Mouse (Mus musculus): ENCODE measurements around the gene Olfr221. TPM values are rescaled to one million over a fixed set of nuclear protein-coding genes. Genes with fewer than 3 reads are reported as not detected.
A peak's percentile ranks its signal among the peaks of the same experiment; 100 is the strongest.

The Olfr221 gene
- polyA plus RNA-seq, 1 experiment from 2014 or later = not detected

DNA sequence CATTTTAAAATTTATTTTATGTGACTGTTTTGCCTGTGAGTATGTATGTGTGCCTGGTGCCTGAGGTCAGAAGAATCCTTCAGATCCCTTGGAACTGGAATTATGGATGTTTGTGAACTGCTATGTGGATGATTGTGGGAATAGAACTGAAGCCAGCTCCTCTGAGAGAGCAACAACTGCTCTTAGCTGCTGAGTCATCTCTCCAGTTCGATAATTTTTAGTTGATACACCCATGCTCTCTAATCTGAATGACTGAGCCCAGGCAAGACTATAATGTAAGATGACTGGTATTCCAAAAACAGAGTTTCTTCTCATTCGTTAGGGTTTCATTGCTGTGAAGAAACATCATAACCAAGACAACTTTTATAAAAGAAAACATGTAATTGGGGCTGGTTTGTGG, 18.1 kb downstream of the Olfr221 start:
- Histone ChIP-seq H3K4me3 (replicated peaks; ENCODE audit: low read depth, low read length) (no peak overlapping the region), H3K9ac (ENCODE audit: low read depth, low read length) (no peak overlapping the region), H3K4me2 (ENCODE audit: low read length) (no peak overlapping the region), H3K27ac (no peak overlapping the region), H3K27me3 (ENCODE audit: insufficient read depth, low read length) (no peaks in the 10 kb centered on the region), H3K36me3 (ENCODE audit: insufficient read depth, low read length) (no peaks in the 10 kb centered on the region), H3K9me3 (replicated peaks; ENCODE audit: low read length) (no peaks in the 10 kb centered on the region), H3K4me1 (replicated peaks; ENCODE audit: insufficient read depth, low read length) (peaks cover 5% of the 10 kb centered on the region)
- DNase-seq (ENCODE audit: low spot score) (no peak), ATAC-seq (replicated peaks; ENCODE audit: low FRiP score, low read depth) (no peak)
- TF ChIP-seq CTCF (IDR thresholded peaks at IDR 0.05; ENCODE audit: low read depth) = no peak
- 85% methylated on average over 2 of the region's 2 CpGs for WGBS

DNA sequence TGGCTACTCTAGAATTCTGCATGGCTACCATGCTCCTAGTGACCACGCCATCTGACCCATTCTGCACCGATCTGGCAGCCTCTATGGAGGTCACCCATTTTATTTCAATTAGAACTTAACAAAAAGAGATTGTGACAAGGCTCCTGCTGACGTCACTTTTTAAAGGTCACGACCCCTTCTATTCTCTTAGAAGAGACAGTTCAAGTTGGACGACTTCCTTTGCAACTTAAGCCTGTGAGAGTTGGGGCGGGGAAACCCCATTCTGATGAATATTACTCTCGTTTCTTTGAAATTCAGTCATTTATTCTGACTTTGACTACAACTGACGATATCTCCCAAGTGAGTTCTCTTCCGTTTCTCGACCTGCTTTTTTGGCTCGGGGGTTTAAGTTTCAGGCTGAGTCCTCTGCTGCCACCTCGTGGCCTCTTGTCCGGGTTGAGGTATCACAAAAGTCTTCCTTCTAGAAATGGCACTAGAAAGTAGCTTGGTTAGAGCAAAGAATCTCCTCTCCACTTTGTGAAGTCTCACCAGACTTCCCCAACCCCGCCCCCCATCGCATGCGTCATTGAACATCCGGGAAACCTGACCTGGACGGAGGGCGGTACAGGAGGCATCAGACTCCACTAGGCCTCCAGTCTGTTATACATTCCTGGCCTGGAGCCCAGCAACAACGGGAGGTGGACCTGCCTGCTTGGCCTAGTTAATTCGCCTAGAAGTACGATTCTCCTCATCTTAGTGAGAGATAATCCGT, 19.4 kb downstream of the Olfr221 start:
- peaks cover 13% of the 10 kb centered on the region for H3K4me1 ChIP-seq (replicated peaks; ENCODE audit: insufficient read depth, low read length)
- no peaks in the 10 kb centered on the region for H3K36me3 ChIP-seq (ENCODE audit: insufficient read depth, low read length)
- peak overlapping the region; percentile 79 for H3K27ac ChIP-seq
- peak; percentile 97 for DNase-seq (ENCODE audit: low spot score)
- peak; percentile 88 for TF ChIP-seq CTCF (IDR thresholded peaks at IDR 0.05; ENCODE audit: low read depth)
- peak overlapping the region; percentile 2; the same call in 1 of the 2 replicates for H3K4me3 ChIP-seq (replicated peaks; ENCODE audit: low read depth, low read length)
- H3K9ac ChIP-seq (ENCODE audit: low read depth, low read length) = peak overlapping the region; percentile 31
- ATAC-seq (replicated peaks; ENCODE audit: low FRiP score, low read depth) = peak; percentile 61
- WGBS = 4% methylated on average over 23 of the region's 23 CpGs
- H3K4me2 ChIP-seq (ENCODE audit: low read length) = peak overlapping the region; percentile 51
- no peaks in the 10 kb centered on the region for H3K27me3 ChIP-seq (ENCODE audit: insufficient read depth, low read length)
- no peaks in the 10 kb centered on the region for H3K9me3 ChIP-seq (replicated peaks; ENCODE audit: low read length)

DNA sequence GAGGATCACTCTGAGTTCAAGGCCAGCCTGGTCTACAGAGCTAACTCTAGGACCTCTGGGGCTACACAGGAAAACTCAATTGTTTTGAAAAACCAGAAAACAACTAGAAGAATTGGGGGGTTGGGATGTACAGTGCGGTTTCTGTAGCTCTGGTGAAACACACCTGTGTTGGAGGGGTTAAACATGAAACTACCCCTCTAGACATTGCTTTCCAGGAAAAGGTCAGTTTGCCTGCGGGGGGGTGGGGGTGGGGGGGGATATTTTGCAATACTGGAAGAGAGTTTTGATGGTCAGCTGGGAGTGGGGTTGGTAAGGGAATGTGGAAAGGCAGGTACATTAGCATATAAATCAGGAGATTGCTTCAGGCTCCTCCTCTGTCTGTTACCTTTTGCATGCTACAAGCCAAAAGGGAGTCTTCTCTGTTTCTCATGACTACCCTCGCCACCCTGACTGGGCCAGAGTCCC, 20.0 kb downstream of the Olfr221 start:
- H3K4me1 ChIP-seq (replicated peaks; ENCODE audit: insufficient read depth, low read length) = peaks cover 15% of the 10 kb centered on the region
- H3K9me3 ChIP-seq (replicated peaks; ENCODE audit: low read length) = no peaks in the 10 kb centered on the region
- no peak for ATAC-seq (replicated peaks; ENCODE audit: low FRiP score, low read depth)
- DNase-seq (ENCODE audit: low spot score) = no peak
- H3K36me3 ChIP-seq (ENCODE audit: insufficient read depth, low read length) = no peaks in the 10 kb centered on the region
- TF ChIP-seq CTCF (IDR thresholded peaks at IDR 0.05; ENCODE audit: low read depth) = no peak
- no peaks in the 10 kb centered on the region for H3K27me3 ChIP-seq (ENCODE audit: insufficient read depth, low read length)
- WGBS = 63% methylated on average over 3 of the region's 3 CpGs
- H3K9ac ChIP-seq (ENCODE audit: low read depth, low read length) = no peak overlapping the region
- peak overlapping the region; percentile 79 for H3K27ac ChIP-seq
- peak overlapping the region; percentile 2; the same call in 1 of the 2 replicates for H3K4me3 ChIP-seq (replicated peaks; ENCODE audit: low read depth, low read length)
- peak overlapping the region; percentile 51 for H3K4me2 ChIP-seq (ENCODE audit: low read length)

DNA sequence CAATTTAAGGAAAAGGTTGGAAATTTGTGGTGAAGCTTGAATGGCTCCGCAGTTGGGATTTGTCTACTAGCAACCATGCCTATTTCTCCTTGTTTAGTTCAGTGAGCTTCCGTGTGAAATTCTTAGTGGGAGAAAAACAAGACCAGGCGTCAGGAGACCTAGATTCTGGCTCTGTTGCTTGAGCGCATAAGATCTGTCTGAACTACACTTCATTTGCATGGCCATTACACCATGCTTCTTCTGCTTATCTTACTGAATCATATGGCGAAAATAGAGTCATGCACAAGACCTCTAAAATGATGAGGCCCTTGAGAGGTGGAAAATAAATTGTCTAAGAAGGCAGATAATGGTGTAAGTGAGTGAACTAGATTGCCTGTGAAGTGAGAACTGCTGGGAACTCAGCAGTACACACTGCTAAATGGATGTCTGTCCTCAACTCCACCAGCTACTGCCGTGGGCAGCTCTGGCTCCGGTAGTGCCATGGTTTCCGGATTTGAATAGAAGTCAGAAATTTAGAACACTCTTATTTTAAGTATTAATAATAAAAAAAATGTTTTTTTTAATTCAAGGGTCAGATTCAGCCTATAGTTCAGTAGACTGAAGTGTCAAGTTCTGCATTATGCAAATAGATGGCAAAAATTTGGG, 20.6 kb downstream of the Olfr221 start:
- no peak overlapping the region for H3K9ac ChIP-seq (ENCODE audit: low read depth, low read length)
- peaks cover 20% of the 10 kb centered on the region for H3K4me1 ChIP-seq (replicated peaks; ENCODE audit: insufficient read depth, low read length)
- H3K27me3 ChIP-seq (ENCODE audit: insufficient read depth, low read length) = no peaks in the 10 kb centered on the region
- peak overlapping the region; percentile 100; the same call in 1 of the 2 replicates for H3K27ac ChIP-seq
- H3K4me3 ChIP-seq (replicated peaks; ENCODE audit: low read depth, low read length) = no peak overlapping the region
- H3K4me2 ChIP-seq (ENCODE audit: low read length) = 0 out of 2 replicates have a peak overlapping the region, but pooled peaks have one; percentile 74
- H3K36me3 ChIP-seq (ENCODE audit: insufficient read depth, low read length) = no peaks in the 10 kb centered on the region
- ATAC-seq (replicated peaks; ENCODE audit: low FRiP score, low read depth) (no peak), DNase-seq (ENCODE audit: low spot score) (no peak)
- no peaks in the 10 kb centered on the region for H3K9me3 ChIP-seq (replicated peaks; ENCODE audit: low read length)
- no peak for TF ChIP-seq CTCF (IDR thresholded peaks at IDR 0.05; ENCODE audit: low read depth)
- WGBS = 85% methylated on average over 8 of the region's 8 CpGs

DNA sequence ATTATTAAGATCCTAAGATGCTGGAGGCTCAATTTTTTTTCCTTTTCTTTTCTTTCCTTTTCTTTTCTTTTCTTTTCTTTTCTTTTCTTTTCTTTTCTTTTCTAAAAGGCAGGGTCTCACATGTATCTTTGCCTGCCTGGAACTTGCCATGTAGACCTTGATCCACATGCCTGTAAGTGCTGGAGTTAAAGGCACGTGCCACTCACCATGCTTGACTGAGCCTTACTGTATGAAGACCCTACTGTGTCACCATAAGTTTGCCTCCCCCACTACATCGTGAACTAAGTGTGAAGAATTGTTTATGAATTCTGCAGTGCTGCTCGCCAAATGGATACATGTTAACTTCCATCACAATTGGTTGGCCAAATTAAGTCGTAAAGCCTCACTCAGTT, 21.1 kb downstream of the Olfr221 start:
- H3K4me2 ChIP-seq (ENCODE audit: low read length) = peak overlapping the region; percentile 74
- no peak for DNase-seq (ENCODE audit: low spot score)
- no peak overlapping the region; the same call in 1 of the 2 replicates for H3K9ac ChIP-seq (ENCODE audit: low read depth, low read length)
- WGBS = 48% methylated on average over 4 of the region's 4 CpGs
- H3K27me3 ChIP-seq (ENCODE audit: insufficient read depth, low read length) = no peaks in the 10 kb centered on the region
- ATAC-seq (replicated peaks; ENCODE audit: low FRiP score, low read depth) = no peak
- H3K4me1 ChIP-seq (replicated peaks; ENCODE audit: insufficient read depth, low read length) = peaks cover 25% of the 10 kb centered on the region
- peak overlapping the region; percentile 100 for H3K27ac ChIP-seq
- no peak for TF ChIP-seq CTCF (IDR thresholded peaks at IDR 0.05; ENCODE audit: low read depth)
- H3K4me3 ChIP-seq (replicated peaks; ENCODE audit: low read depth, low read length) = no peak overlapping the region
- no peaks in the 10 kb centered on the region for H3K36me3 ChIP-seq (ENCODE audit: insufficient read depth, low read length)
- no peaks in the 10 kb centered on the region for H3K9me3 ChIP-seq (replicated peaks; ENCODE audit: low read length)

DNA sequence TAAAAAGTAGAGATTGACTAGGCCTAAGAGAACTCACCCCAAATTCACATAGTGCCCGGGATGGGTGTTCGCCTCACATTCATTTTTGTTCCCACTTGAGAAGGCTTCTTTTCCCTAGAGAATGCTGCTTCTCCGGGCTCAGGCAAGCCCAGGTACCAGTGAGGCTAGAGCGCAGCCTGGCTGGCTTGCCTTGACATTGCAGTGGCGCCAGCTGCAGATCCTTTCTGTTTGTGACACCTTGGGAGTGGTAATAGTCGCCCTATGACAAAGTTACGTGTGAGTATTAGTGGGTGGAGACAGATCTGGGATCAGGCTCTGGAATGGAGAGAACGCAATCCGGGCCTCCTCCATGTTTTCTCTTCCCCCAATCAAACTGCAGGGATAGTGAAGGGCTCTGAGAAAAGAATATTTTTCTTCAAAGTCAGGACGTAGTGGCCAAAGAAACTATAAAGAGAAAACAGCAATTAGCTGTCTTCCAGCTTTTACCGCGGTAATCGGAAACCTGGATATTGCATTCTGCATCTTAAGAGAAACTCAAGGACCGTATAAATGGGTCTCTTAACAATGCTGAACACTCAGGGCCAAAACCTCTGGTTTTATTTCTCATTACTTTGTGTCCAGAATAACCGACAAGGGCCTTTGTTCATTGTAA, 21.6 kb downstream of the Olfr221 start, which contains the start of gene Zfp219:
Gene Zfp219, minus strand, starts transcription at position 248 of the 652 bp plus-strand sequence.
- no peaks in the 10 kb centered on the region for H3K36me3 ChIP-seq (ENCODE audit: insufficient read depth, low read length)
- peak; percentile 96 for DNase-seq (ENCODE audit: low spot score)
- 2% methylated on average over 15 of the region's 15 CpGs for WGBS
- no peaks in the 10 kb centered on the region for H3K27me3 ChIP-seq (ENCODE audit: insufficient read depth, low read length)
- TF ChIP-seq CTCF (IDR thresholded peaks at IDR 0.05; ENCODE audit: low read depth) = peak; percentile 83
- peaks cover 30% of the 10 kb centered on the region for H3K4me1 ChIP-seq (replicated peaks; ENCODE audit: insufficient read depth, low read length)
- ATAC-seq (replicated peaks; ENCODE audit: low FRiP score, low read depth) = peak; percentile 70
- no peaks in the 10 kb centered on the region for H3K9me3 ChIP-seq (replicated peaks; ENCODE audit: low read length)
- H3K4me3 ChIP-seq (replicated peaks; ENCODE audit: low read depth, low read length) = peak within 1 kb of the TSS; percentile 67
- H3K9ac ChIP-seq (ENCODE audit: low read depth, low read length) = peak within 1 kb of the TSS; percentile 86
- H3K27ac ChIP-seq = peak within 1 kb of the TSS; percentile 100
- H3K4me2 ChIP-seq (ENCODE audit: low read length) = peak within 1 kb of the TSS; percentile 74

All from kidney, postnatal 0 days (tissue).